Mouse (Mus musculus) kidney, postnatal 0 days (tissue): ENCODE results near the gene Abca17. TPM values are rescaled to one million over a fixed set of nuclear protein-coding genes. Genes with fewer than 3 reads are reported as not detected.

Source experiments
- ATAC-seq: fragments of 200-750 bp; cut with Nextera tagmentation; replicated peaks from 2 replicates; pipeline ENCODE4 v1.8.0; 2017; ENCODE audit warnings: low read depth, moderate number of reproducible peaks, moderate TSS enrichment, moderate library complexity; ENCODE audit not compliant: low FRiP score
- DNase-seq: peaks from one replicate; pipeline ENCODE4 v3.0.0-alpha.2; 2016; ENCODE audit warnings: low spot score
- H3K27ac ChIP-seq: fragments of 300-500 bp; sonication (generic); 2 replicates; pipeline ENCODE4 v1.5.1; 2014; ENCODE audit warnings: mild to moderate bottlenecking
- H3K27me3 ChIP-seq: fragments of 300-500 bp; sonication (generic); 2 replicates; pipeline ENCODE4 v1.6.1; 2014; ENCODE audit warnings: low read length, mixed read lengths; ENCODE audit not compliant: insufficient read depth
- H3K36me3 ChIP-seq: fragments of 300-500 bp; sonication (generic); 2 replicates; pipeline ENCODE4 v1.6.1; 2014; ENCODE audit warnings: low read length, mixed read lengths; ENCODE audit not compliant: insufficient read depth
- H3K4me1 ChIP-seq: fragments of 300-500 bp; sonication (generic); replicated peaks from 2 replicates; pipeline ENCODE4 v1.6.1; 2014; ENCODE audit warnings: antibody characterized with exemption, low read length, mixed read lengths; ENCODE audit not compliant: insufficient read depth
- H3K4me2 ChIP-seq: fragments of 300-500 bp; sonication (generic); 2 replicates; pipeline ENCODE4 v1.6.1; 2014; ENCODE audit warnings: mild to moderate bottlenecking, low read length, moderate library complexity, mixed read lengths
- H3K4me3 ChIP-seq: fragments of 300-500 bp; sonication (generic); replicated peaks from 2 replicates; pipeline ENCODE4 v1.5.1; 2014; ENCODE audit warnings: low read depth, low read length
- H3K9ac ChIP-seq: fragments of 300-500 bp; sonication (generic); 2 replicates; pipeline ENCODE4 v1.6.1; 2014; ENCODE audit warnings: low read depth, low read length
- H3K9me3 ChIP-seq: fragments of 300-500 bp; sonication (generic); replicated peaks from 2 replicates; pipeline ENCODE4 v1.6.1; 2016; ENCODE audit warnings: low read length, inconsistent platforms, mixed read lengths
- CTCF ChIP-seq: IDR thresholded peaks from 2 replicates; pipeline ENCODE4 v1.5.1; 2016; ENCODE audit warnings: antibody characterized with exemption, low read depth, mild to moderate bottlenecking, moderate library complexity
- WGBS: fragments of 180-500 bp; shearing (Covaris S2); extraction: QIAGEN DNeasy Blood & Tissue Kit; methylation state at CpG from one replicate; pipeline ENCODE4 v1.1.7; 2014; 5-methylcytosine and 5-hydroxymethylcytosine counted together
- polyA plus RNA-seq: library from polyadenylated mRNA; unstranded; fragments of >200 nt; fragmentation: Nextera tagmentation; extraction: Ambion mirVana; gene quantifications from 2 replicates; pipeline ENCODE4 v1.2.1, GENCODE M21; 2015

Gene Abca17
- polyA plus RNA-seq, 1 experiment from 2014 or later, result not detected

GRCm38 (mm10) chr17:24353960-24354359 lies 3.1 kb upstream of the Abca17 start:
- 82% methylated on average over 3 of the region's 3 CpGs for WGBS
- Histone ChIP-seq H3K36me3 (no peaks in the 10 kb centered on the region), H3K4me2 (no peak overlapping the region), H3K4me3 (no peak overlapping the region), H3K9me3 (no peaks in the 10 kb centered on the region), H3K4me1 (peaks cover 7% of the 10 kb centered on the region), H3K27me3 (0 out of 2 replicates have a peak, but pooled peaks cover 4% of the 10 kb centered on the region), H3K9ac (no peak overlapping the region), H3K27ac (no peak overlapping the region)
- no peak for DNase-seq
- no peak for ATAC-seq
- TF ChIP-seq CTCF, result no peak

- Histone ChIP-seq H3K27ac (peak overlapping the region; percentile 60), H3K4me1 (peaks cover 7% of the 10 kb centered on the region), H3K36me3 (no peaks in the 10 kb centered on the region), H3K4me2 (peak overlapping the region; percentile 92), H3K9me3 (no peaks in the 10 kb centered on the region), H3K9ac (peak overlapping the region; percentile 78), H3K4me3 (peak overlapping the region; percentile 53), H3K27me3 (0 out of 2 replicates have a peak, but pooled peaks cover 4% of the 10 kb centered on the region)
- DNase-seq (no peak), ATAC-seq (peak; percentile 26; the same call in 1 of the 2 replicates)
- 2% methylated on average over 36 of the region's 36 CpGs for WGBS
- TF ChIP-seq CTCF, result no peak
Measured at GRCm38 (mm10) chr17:24352370-24353194, 1.7 kb upstream of the Abca17 start.

- ATAC-seq (peak; percentile 94), DNase-seq (peak; percentile 95)
- 0 out of 2 replicates have a peak, but pooled peaks cover 4% of the 10 kb centered on the region for H3K27me3 ChIP-seq
- no peaks in the 10 kb centered on the region for H3K9me3 ChIP-seq
- H3K4me2 ChIP-seq, result peak within 1 kb of the TSS; percentile 92
- H3K27ac ChIP-seq, result peak within 1 kb of the TSS; percentile 60
- WGBS, result 3% methylated on average over 45 of the region's 55 CpGs
- H3K9ac ChIP-seq, result peak within 1 kb of the TSS; percentile 78
- H3K4me1 ChIP-seq, result peaks cover 7% of the 10 kb centered on the region
- peak within 1 kb of the TSS; percentile 53 for H3K4me3 ChIP-seq
- H3K36me3 ChIP-seq, result no peaks in the 10 kb centered on the region
- peak; percentile 91 for TF ChIP-seq CTCF
Measured at GRCm38 (mm10) chr17:24351760-24352357, 991 bp upstream of the Abca17 start, which contains the start of gene Abca3. Gene Abca3 (plus strand): TSS chr17:24351950.

GRCm38 (mm10) chr17:24349176-24349575 lies 1.7 kb downstream of the Abca17 start:
- no peak for DNase-seq
- no peaks in the 10 kb centered on the region for H3K9me3 ChIP-seq
- H3K27ac ChIP-seq, result no peak overlapping the region
- no peak for ATAC-seq
- H3K9ac ChIP-seq, result no peak overlapping the region
- H3K4me3 ChIP-seq, result no peak overlapping the region
- 77% methylated on average over 2 of the region's 2 CpGs for WGBS
- H3K4me1 ChIP-seq, result peaks cover 7% of the 10 kb centered on the region
- no peaks in the 10 kb centered on the region for H3K36me3 ChIP-seq
- H3K4me2 ChIP-seq, result no peak overlapping the region
- no peak for TF ChIP-seq CTCF
- 0 out of 2 replicates have a peak, but pooled peaks cover 4% of the 10 kb centered on the region for H3K27me3 ChIP-seq

GRCm38 (mm10) chr17:24346831-24347230 lies 4.0 kb downstream of the Abca17 start:
- Histone ChIP-seq H3K4me2 (no peak overlapping the region), H3K9ac (no peak overlapping the region), H3K4me3 (no peak overlapping the region), H3K4me1 (peaks cover 7% of the 10 kb centered on the region), H3K36me3 (no peaks in the 10 kb centered on the region), H3K27me3 (0 out of 2 replicates have a peak, but pooled peaks cover 4% of the 10 kb centered on the region), H3K9me3 (no peaks in the 10 kb centered on the region), H3K27ac (no peak overlapping the region)
- no peak for ATAC-seq
- no peak for DNase-seq
- no peak for TF ChIP-seq CTCF
- WGBS, result 44% methylated on average over 7 of the region's 7 CpGs

- 78% methylated on average over 8 of the region's 8 CpGs for WGBS
- no peak overlapping the region for H3K27ac ChIP-seq
- H3K9ac ChIP-seq, result no peak overlapping the region
- H3K36me3 ChIP-seq, result no peaks in the 10 kb centered on the region
- DNase-seq, result no peak
- H3K4me2 ChIP-seq, result no peak overlapping the region
- ATAC-seq, result no peak
- H3K9me3 ChIP-seq, result no peaks in the 10 kb centered on the region
- no peaks in the 10 kb centered on the region for H3K27me3 ChIP-seq
- H3K4me1 ChIP-seq, result no peaks in the 10 kb centered on the region
- no peak overlapping the region for H3K4me3 ChIP-seq
- no peak for TF ChIP-seq CTCF
Measured at GRCm38 (mm10) chr17:24344672-24345071, 6.2 kb downstream of the Abca17 start.
